Mouse (Mus musculus) brain, embryonic 14.5 days (tissue): Measurements from ENCODE around the gene Zg16. TPM values are rescaled to one million over a fixed set of nuclear protein-coding genes. Genes with fewer than 3 reads are reported as not detected.
A peak's percentile ranks its signal among the peaks of the same experiment; 100 is the strongest.

Experiments used
- DNase-seq: peaks from one replicate; pipeline ENCODE4 v3.0.0-alpha.2; 2011; ENCODE audit warnings: low read depth
- CTCF ChIP-seq: fragments of 200-500 bp; IDR thresholded peaks from 2 replicates; pipeline ENCODE4 v1.5.1; 2012; ENCODE audit warnings: inconsistent platforms, mild to moderate bottlenecking, moderate library complexity, borderline replicate concordance; ENCODE audit not compliant: insufficient read depth, insufficient read length; ENCODE audit errors: extremely low read depth
- POLR2A ChIP-seq: fragments of 200-500 bp; IDR thresholded peaks from 2 replicates; pipeline ENCODE4 v1.6.1; 2012; ENCODE audit warnings: mild to moderate bottlenecking, inconsistent platforms, borderline replicate concordance; ENCODE audit not compliant: poor library complexity, insufficient read depth, insufficient read length, severe bottlenecking; ENCODE audit errors: extremely low read depth
- polyA plus RNA-seq: library from polyadenylated mRNA; depleted of rRNA; stranded (reverse); fragments of >200 nt; gene quantifications from 2 replicates; pipeline ENCODE4 v1.2.3, GENCODE M21; 2012

Zg16 gene
- polyA plus RNA-seq, 1 experiment = 0.21 TPM

DNA sequence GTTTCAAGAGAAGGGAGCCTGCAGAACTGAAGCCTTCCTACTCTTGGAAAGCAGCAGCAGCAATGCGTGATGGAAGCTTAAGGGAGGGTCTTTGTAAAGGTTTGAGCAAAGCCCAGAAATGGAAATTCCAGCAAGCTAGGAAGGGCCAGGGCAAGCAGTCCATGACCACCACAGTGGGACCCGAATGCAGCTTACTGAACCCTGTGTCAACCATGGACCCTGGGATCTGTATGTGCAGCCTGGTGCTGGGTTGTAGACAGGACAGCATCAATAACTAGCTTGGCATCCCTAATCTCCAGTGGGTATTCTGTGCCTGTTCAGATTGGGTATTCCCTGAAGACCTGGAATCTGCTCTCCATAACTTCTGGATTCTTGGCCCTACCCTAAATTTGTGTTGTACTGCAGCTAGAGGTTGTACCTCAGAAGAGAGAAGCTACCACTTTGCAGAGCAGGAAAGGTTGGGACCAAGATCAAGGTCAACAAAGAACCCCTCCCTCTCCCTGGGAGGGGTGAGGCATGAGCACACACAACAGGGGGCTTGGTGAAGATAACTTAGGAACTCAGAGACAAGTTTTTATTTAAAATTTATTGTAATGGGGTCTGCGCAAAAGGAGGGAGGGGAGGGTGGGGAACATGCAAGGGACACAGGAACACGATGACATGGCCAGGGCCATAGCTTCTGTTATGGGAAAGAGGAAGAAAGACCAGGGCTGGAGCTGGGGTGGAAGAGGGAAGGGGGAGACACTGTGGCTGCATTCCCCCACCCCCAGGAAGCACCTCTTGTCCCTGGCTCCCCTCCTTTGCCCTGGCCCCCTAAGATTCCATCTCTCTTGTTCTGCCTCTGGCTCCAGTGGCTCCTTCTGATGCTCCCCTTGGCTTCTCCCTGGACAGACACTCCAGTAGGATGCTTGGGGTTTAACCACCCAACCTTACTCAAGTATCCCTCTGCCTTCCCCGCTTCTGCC is 65.3 kb downstream of the Zg16 start:
- no peak for DNase-seq
- TF ChIP-seq CTCF (no peak), POLR2A (no peak)

DNA sequence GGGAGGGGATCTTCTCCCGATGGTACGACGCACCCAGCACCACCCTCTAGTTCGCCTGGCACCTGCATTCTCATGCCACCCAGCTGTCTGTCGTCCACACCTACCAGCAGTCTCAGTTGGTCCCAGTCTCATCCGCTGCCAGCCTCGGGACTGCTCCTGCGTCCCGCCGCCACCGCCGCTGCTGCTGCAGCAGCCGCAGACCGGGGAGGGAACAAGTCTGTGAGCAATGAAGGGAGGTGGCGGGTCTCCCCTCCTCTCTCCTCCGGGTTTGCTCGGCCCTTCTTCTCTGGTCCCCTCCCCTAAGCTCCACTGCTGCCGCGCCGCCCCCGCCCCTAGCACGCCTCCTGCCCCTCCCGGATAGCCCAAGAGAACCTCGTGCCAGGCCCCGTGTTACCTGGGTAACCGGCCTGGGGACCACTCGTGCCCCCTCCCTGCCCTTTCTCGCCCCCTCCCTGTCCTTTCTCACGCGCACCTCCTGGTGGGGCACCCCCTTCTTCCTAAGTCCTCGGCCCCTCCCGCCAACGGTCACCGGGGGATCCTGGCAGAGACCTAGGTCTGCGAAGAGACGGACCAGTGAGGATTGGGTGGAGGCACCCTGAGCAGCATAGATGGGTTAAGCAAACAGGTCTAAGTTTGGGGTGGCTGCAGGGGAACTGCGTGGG is 66.1 kb downstream of the Zg16 start, which contains the start of the genes Gm42742 and Prrt2:
Gm42742 (minus strand) TSS at position 197 of the 662 bp plus-strand sequence.
Prrt2 (minus strand) TSS at position 311 of the 662 bp plus-strand sequence.
- TF ChIP-seq POLR2A = peak; percentile 28; the same call in 1 of the 2 replicates
- TF ChIP-seq CTCF = no peak
- peak; percentile 88 for DNase-seq

DNA sequence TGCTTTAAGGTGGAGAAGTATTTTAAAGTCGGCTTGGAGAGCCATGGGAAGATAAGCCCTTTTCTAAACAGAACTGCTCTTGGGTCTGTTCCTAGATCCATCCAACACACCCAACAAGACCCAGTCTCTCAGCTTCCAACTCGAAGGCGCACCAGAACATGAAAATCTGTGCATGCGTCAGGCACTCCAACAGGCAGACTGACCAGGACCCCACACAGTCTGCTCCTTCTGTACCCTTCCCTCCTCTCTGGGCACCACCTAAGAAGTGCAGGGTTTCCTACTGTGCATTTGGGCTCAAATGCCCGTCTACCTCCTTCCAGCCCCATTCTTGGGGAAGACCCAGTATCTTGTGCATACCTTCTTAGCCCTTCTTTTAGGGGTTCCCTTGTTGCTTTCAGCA is 66.6 kb downstream of the Zg16 start:
- TF ChIP-seq POLR2A = no peak
- no peak for TF ChIP-seq CTCF
- no peak for DNase-seq

DNA sequence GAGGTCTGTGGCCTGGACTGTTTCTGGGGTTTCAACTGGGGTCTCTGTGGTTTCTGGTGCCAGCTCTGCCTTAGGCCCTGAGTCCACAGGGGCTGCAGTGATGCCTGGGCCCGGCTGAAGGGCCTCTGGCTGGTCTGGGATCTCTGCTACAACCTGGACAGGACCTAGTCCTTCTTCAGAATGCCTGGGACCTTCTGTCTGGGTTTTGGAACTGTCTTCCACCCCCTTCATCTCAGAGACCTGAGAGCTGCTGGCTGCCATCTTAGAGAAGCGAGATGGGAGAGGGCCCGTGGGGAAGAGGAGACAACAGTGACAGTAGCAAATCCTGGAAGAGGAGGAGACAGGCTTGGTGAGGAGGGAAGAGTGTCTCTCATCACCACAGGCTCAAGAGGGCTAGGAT is 67.1 kb downstream of the Zg16 start:
- TF ChIP-seq CTCF (no peak), POLR2A (no peak)
- DNase-seq = no peak

DNA sequence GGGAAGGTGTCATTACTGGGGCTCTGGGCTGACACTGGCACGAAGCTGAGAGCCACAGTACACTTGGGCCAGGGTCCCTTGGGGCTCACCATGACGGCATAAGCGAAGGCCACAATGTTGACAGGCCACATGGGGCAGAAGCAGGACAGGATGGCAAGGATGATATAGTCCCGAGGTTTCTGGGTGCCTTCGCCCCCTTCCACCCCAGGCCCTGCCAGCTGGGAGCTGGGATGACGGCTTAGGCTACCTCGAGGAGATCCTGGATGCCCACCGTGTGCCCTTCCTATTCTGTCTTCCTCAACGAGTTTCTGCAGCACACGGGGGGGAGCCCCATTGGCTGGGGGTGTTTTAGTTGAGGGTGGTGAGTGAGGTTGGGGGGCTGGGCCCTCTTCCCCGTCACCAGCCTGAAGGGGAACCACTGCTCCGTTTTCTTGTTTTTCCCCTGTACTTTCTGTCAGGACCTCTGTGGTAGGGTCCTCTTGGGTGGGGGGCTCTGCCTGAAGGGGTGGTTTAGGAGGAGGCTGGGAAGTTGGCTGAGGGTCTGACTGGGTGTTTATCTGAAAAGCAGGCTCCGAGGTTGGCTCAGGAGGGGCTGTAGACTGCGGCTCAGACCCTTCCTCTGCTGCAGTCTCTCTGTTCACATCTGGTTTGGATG is 67.7 kb downstream of the Zg16 start:
- TF ChIP-seq CTCF (no peak), POLR2A (no peak)
- DNase-seq = no peak

DNA sequence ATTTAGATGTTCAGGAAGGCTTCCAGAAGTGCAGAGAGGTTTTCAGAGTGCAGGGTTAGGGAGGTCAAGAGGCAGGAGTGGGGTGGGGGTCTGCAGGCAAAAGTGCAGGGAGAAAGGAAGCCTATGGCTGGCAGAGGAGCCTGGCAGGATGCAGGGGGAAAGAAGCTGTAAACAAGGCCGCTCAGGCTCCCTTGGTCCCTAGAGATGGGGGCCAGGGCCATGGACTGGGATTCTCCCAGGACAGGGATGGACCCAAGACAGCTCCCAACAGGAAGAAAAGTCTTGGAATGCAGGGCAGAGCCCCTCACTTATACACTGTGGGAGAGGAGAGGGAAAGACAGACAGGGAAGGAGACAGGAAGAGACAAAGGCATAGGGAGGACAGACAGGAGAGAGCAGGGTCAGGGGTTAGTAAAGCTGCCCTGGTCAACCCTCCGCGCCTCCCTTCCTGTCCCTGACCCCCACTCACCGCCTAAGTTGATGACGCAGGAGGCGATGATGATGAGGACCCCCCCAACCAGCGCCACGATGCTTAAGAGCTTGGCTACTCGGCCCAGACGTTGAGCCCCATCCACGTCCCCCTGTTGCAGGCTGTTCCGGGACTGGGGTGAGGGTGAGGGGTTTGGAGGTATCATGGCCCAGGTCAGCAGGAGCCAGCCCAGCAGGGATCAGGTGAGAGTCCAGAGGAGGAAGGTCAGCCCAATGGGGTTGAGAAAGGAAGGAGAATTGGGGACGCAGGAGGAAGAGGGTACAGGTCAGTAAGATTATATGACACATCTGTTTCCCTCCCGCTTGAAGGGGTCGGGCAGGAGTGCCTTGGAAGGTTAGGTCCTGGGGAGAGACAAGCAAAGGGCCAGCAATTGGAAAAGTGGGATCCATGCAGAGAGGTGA is 68.5 kb downstream of the Zg16 start:
- TF ChIP-seq POLR2A (no peak), CTCF (no peak)

DNA sequence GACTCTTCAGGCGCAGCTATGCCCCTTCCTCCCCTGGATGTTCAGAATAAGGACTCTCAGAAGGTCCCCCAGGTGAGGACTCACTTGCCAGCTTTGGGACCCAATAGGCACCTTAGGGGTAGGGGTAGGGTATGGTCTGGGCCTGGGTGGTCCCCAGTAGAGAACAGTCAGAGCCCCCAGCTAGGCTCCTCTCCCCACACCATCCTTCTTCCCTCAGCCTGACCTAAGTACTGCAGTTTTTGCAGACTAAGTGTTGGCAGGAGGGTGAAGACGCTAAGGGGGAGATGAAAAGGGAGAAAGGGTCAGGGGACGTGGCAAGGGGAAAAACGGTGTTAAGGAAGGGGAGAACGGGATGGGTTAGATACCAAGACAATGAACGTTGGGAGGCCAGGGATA is 69.2 kb downstream of the Zg16 start:
- TF ChIP-seq CTCF (no peak), POLR2A (no peak)

More for the DNA sequence above, 68.5 kb downstream of the Zg16 start:
- no peak for DNase-seq

DNA sequence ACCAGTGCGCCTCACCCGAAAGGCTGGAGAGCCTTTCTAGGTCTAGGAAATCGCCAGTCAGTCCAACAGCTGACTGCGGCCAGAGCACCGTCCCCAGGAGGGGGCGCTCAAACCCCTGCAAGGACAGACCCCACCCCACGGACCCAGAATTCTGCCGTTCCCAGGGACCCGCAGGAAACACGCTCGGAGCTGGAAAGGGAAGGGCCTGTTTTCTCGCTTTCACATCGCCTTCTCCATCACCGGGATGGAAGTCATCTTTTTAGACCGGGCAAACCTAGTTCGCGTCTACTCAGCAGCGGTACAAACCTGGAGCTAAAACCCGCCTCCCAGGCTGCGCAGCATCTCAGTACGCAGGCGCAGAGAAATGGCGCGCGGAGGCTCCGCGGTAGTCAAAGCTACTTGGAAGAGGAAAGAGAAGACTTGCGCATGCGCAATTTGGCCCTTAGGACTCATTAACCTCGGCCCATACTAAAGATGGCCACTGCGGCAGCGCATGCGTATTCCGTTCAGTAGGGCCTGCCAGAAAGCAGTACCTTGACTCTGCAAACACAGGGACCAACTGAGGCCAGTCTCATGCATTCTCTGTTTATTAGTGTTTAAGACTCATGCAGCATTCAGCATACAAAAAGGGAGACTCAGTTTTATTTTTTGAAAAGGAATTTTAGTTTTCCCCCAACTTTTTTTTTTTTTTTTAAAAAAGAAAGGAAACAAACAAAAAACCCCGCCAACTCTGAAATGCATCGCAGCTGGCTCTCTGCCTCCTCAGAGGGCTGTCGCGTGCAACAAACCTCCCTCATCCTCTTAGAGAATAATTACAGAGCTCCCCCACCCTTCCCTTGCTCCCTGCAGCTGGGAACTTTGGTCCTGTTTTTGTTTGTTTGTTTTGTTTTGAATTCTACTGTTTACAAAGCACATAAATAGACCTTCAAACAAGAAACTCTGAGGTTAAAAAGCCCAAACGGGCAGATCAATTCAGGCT is 69.9 kb downstream of the Zg16 start, which contains the start of gene Pagr1a:
Pagr1a (minus strand) TSS at position 382 of the 979 bp plus-strand sequence.
- TF ChIP-seq POLR2A (no peak; the same call in 1 of the 2 replicates), CTCF (peak; percentile 85)
- peak; percentile 100 for DNase-seq

More for the DNA sequence above, 69.2 kb downstream of the Zg16 start:
- DNase-seq = no peak

DNA sequence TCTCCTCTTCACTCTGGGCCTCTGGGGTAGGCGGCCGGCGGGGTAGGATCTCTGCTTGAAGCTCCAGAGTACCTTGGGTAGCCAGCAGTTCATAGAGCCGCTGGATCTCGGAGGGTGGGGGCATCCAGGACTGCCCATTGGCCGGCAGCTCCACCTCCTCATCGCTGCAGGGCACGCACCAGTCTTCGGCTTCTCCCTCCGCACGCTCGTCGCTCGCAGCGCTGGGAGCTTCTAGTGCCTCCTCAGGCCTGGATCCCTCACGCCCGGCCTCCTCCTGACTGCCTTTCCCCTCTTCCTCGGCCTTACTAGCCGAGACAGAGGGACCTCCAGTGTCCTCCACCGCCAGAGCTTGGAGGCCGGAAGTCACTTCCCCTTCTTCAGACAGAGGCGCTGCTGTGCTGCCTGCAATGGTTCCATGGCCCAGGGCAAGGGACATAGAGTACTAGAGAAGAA is 70.6 kb downstream of the Zg16 start:
- TF ChIP-seq POLR2A (no peak; the same call in 1 of the 2 replicates), CTCF (no peak)
- DNase-seq = no peak

DNA sequence TGATC is 70.8 kb downstream of the Zg16 start, which contains the start of gene Pagr1b:
Pagr1b (minus strand) TSS at position 4 of the 5 bp plus-strand sequence.
- DNase-seq = no peak
- TF ChIP-seq CTCF = no peak
- TF ChIP-seq POLR2A = no peak

DNA sequence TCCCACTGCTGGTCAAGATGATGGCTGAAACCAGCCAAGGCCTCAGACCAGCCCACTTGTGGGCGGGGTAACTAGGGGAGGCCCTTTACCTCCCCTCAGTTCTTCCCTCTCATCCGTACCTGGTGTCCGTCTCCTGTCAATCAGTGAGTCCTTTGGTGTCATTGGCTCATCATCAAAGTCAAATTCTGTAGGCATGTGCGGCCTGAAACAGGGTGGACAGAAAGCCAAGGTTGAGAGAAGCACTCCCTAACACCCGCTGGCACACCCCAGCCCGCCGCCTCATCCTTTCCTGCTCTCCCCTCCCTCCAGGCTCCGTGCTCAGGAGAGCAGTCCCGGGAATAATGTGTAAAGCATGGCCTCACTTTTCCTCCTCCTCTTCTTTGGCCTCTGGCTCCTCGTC is 71.0 kb downstream of the Zg16 start:
- peak; percentile 57 for DNase-seq
- TF ChIP-seq CTCF = no peak
- TF ChIP-seq POLR2A = no peak
